Mouse (Mus musculus) gastrocnemius, postnatal 36 days (tissue): ENCODE data around the gene Bhmt2. TPM values are rescaled to one million over a fixed set of nuclear protein-coding genes. Genes with fewer than 3 reads are reported as not detected.
A peak's percentile ranks its signal among the peaks of the same experiment; 100 is the strongest.

ENCODE experiments used
- DNase-seq, 2 experiments: peaks; one replicate each; pipeline ENCODE4 v3.0.0; 2022
- intact Hi-C: fragments of 180-260 bp; cut with DNase I; formaldehyde crosslinking; loops from one replicate; pipeline ENCODE4 v1.15.1; 2025
- total RNA-seq, 2 experiments: library from RNA; stranded (reverse); gene quantifications; 2 replicates each; pipeline ENCODE4 v1.2.3; 2021

Gene Bhmt2
- total RNA-seq, 2 experiments from 2014 or later: not detected

- intact Hi-C loops: no loop called here
These were observed 20.7 kb downstream of the Bhmt2 start for GRCm38 (mm10) chr13:93653382-93653781.

GRCm38 (mm10) chr13:93648387-93649130 lies 25.5 kb downstream of the Bhmt2 start:
- intact Hi-C loops: no loop called here
- DNase-seq: no peak

More at GRCm38 (mm10) chr13:93653382-93653781, 20.7 kb downstream of the Bhmt2 start:
- DNase-seq: no peak

GRCm38 (mm10) chr13:93639636-93640035 lies 34.5 kb downstream of the Bhmt2 start:
- intact Hi-C loops: no loop called here
- no peak for DNase-seq

GRCm38 (mm10) chr13:93637282-93638245 lies 36.5 kb downstream of the Bhmt2 start, which contains the start of gene Bhmt:
Gene Bhmt (minus strand): TSS chr13:93637961.
- intact Hi-C loops: no loop called here
- DNase-seq: no peak

- no peak for DNase-seq
- intact Hi-C loops: no loop called here
These were observed 37.5 kb downstream of the Bhmt2 start for GRCm38 (mm10) chr13:93636561-93636960.

- no peak for DNase-seq
- intact Hi-C loops: no loop called here
These were observed 41.2 kb downstream of the Bhmt2 start for GRCm38 (mm10) chr13:93632927-93633326.

- DNase-seq: no peak
- intact Hi-C loops: no loop called here
These were observed 43.0 kb downstream of the Bhmt2 start for GRCm38 (mm10) chr13:93630941-93631705.

GRCm38 (mm10) chr13:93628861-93629260 lies 45.2 kb downstream of the Bhmt2 start:
- intact Hi-C loops: no loop called here
- DNase-seq: no peak

- intact Hi-C loops: loop anchor here (5.0 kb wide), 1 partner anchor 862 kb away; no protein-coding TSS in a partner anchor
- no peak for DNase-seq
These were observed 59.6 kb downstream of the Bhmt2 start for GRCm38 (mm10) chr13:93614361-93614948.

GRCm38 (mm10) chr13:93613771-93614170 lies 60.3 kb downstream of the Bhmt2 start:
- intact Hi-C loops: loop anchor here (5.0 kb wide), 1 partner anchor 861 kb away; no protein-coding TSS in a partner anchor
- DNase-seq: no peak

- intact Hi-C loops: loop anchor here (5.0 kb wide), 1 partner anchor 861 kb away; no protein-coding TSS in a partner anchor
- peak; percentile 27 to 29 for DNase-seq
These were observed 61.2 kb downstream of the Bhmt2 start for GRCm38 (mm10) chr13:93612660-93613607.

GRCm38 (mm10) chr13:93608476-93608875 lies 65.6 kb downstream of the Bhmt2 start:
- intact Hi-C loops: no loop called here
- no peak for DNase-seq

- intact Hi-C loops: no loop called here
These were observed 66.4 kb downstream of the Bhmt2 start for GRCm38 (mm10) chr13:93607701-93608100.

GRCm38 (mm10) chr13:93606868-93607578 lies 67.1 kb downstream of the Bhmt2 start:
- DNase-seq: no peak
- intact Hi-C loops: no loop called here

More at GRCm38 (mm10) chr13:93607701-93608100, 66.4 kb downstream of the Bhmt2 start:
- DNase-seq: no peak
